Mouse (Mus musculus) megakaryocyte, embryonic 14.5 days (primary cell): ENCODE data around the gene Pdcd6.

Experiments
- FLI1 ChIP-seq: IDR thresholded peaks from 2 replicates; pipeline ENCODE4 v1.6.1; 2012; ENCODE audit warnings: low read length, inconsistent platforms, mixed read lengths
- GATA1 ChIP-seq: IDR thresholded peaks from 3 replicates; pipeline ENCODE4 v1.6.1; 2012; ENCODE audit warnings: mixed read lengths, low read length, inconsistent platforms, borderline replicate concordance

- TF ChIP-seq GATA1 (no peak), FLI1 (no peak)
Measured at GRCm38 (mm10) chr13:74314616-74315015, 2.8 kb downstream of the Pdcd6 start.
